Mouse (Mus musculus) limb, embryonic 13.5 days (tissue): ENCODE results near the gene Gm36245. TPM values are rescaled to one million over a fixed set of nuclear protein-coding genes. Genes with fewer than 3 reads are reported as not detected.

Experiments used
- ATAC-seq: fragments of 200-750 bp; cut with Nextera tagmentation; 2 replicates; pipeline ENCODE4 v1.8.0; 2017; ENCODE audit warnings: low read depth, moderate number of reproducible peaks, moderate TSS enrichment; ENCODE audit not compliant: low FRiP score
- H3K27ac ChIP-seq: fragments of 300-500 bp; sonication (generic); 2 replicates; pipeline ENCODE4 v1.5.1; 2015; ENCODE audit warnings: inconsistent platforms, mild to moderate bottlenecking, moderate library complexity
- H3K27me3 ChIP-seq: fragments of 300-500 bp; sonication (generic); 2 replicates; pipeline ENCODE4 v1.6.1; 2015; ENCODE audit warnings: mild to moderate bottlenecking, inconsistent platforms
- H3K36me3 ChIP-seq: fragments of 300-500 bp; sonication (generic); 2 replicates; pipeline ENCODE4 v1.6.1; 2015; ENCODE audit warnings: inconsistent platforms, mild to moderate bottlenecking, moderate library complexity
- H3K4me1 ChIP-seq: fragments of 300-500 bp; sonication (generic); 2 replicates; pipeline ENCODE4 v1.6.1; 2015; ENCODE audit warnings: inconsistent platforms
- H3K4me2 ChIP-seq: fragments of 300-500 bp; sonication (generic); replicated peaks from 2 replicates; pipeline ENCODE4 v1.6.1; 2015; ENCODE audit warnings: inconsistent platforms, mild to moderate bottlenecking, moderate library complexity
- H3K4me3 ChIP-seq: fragments of 300-500 bp; sonication (generic); 2 replicates; pipeline ENCODE4 v1.5.1; 2015; ENCODE audit warnings: moderate library complexity, mild to moderate bottlenecking, inconsistent platforms
- H3K9ac ChIP-seq: fragments of 300-500 bp; sonication (generic); 2 replicates; pipeline ENCODE4 v1.6.1; 2015; ENCODE audit warnings: mild to moderate bottlenecking, inconsistent platforms
- H3K9me3 ChIP-seq: fragments of 300-500 bp; sonication (generic); 2 replicates; pipeline ENCODE4 v1.6.1; 2016; ENCODE audit warnings: inconsistent platforms
- whole genome bisulfite sequencing: fragments of 180-500 bp; shearing (Covaris S2); methylation state at CpG from one replicate; pipeline ENCODE4 v1.1.7; 2015; 5-methylcytosine and 5-hydroxymethylcytosine counted together
- polyA plus RNA-seq: library from polyadenylated mRNA; unstranded; fragments of >200 nt; fragmentation: Nextera tagmentation; extraction: Ambion mirVana; gene quantifications from 2 replicates; pipeline ENCODE4 v1.2.1, GENCODE M21; 2015

The Gm36245 gene
- polyA plus RNA-seq, result not detected in 2 replicates

GRCm38 (mm10) chr15:77598958-77599357 lies at the start of gene Gm36245:
Gene Gm36245, plus strand, starts transcription at chr15:77599258.
- H3K9me3 ChIP-seq, result no peaks in the 10 kb centered on the region
- ATAC-seq, result no peak
- no peaks in the 10 kb centered on the region for H3K4me1 ChIP-seq
- no peak within 1 kb of the TSS for H3K4me3 ChIP-seq
- no peak within 1 kb of the TSS for H3K27ac ChIP-seq
- no peaks in the 10 kb centered on the region for H3K27me3 ChIP-seq
- 56% methylated on average over 1 of the region's 1 CpGs for WGBS
- H3K4me2 ChIP-seq, result no peak within 1 kb of the TSS
- no peak within 1 kb of the TSS for H3K9ac ChIP-seq
- H3K36me3 ChIP-seq, result no peaks in the 10 kb centered on the region

- no peak for ATAC-seq
- Histone ChIP-seq H3K9me3 (no peaks in the 10 kb centered on the region), H3K36me3 (no peaks in the 10 kb centered on the region), H3K9ac (no peak within 1 kb of the TSS), H3K4me2 (no peak within 1 kb of the TSS), H3K27me3 (no peaks in the 10 kb centered on the region), H3K27ac (no peak within 1 kb of the TSS), H3K4me3 (no peak within 1 kb of the TSS), H3K4me1 (no peaks in the 10 kb centered on the region)
Observed at GRCm38 (mm10) chr15:77561792-77562191, 37.3 kb upstream of the Gm36245 start, which contains the start of gene 1700025B11Rik. Gene 1700025B11Rik, minus strand, starts transcription at chr15:77561892.

GRCm38 (mm10) chr15:77563219-77563618 lies 35.8 kb upstream of the Gm36245 start:
- Histone ChIP-seq H3K9ac (no peak overlapping the region), H3K36me3 (no peaks in the 10 kb centered on the region), H3K27me3 (no peaks in the 10 kb centered on the region), H3K4me3 (no peak overlapping the region), H3K9me3 (no peaks in the 10 kb centered on the region), H3K4me2 (no peak overlapping the region), H3K27ac (no peak overlapping the region), H3K4me1 (no peaks in the 10 kb centered on the region)
- ATAC-seq, result no peak

GRCm38 (mm10) chr15:77578801-77579200 lies 20.3 kb upstream of the Gm36245 start:
- no peaks in the 10 kb centered on the region for H3K4me1 ChIP-seq
- no peak for ATAC-seq
- 89% methylated on average over 2 of the region's 2 CpGs for WGBS

GRCm38 (mm10) chr15:77579311-77579710 lies 19.7 kb upstream of the Gm36245 start:
- ATAC-seq, result no peak
- Histone ChIP-seq H3K4me2 (no peak overlapping the region), H3K27me3 (no peaks in the 10 kb centered on the region), H3K9me3 (peaks cover 9% of the 10 kb centered on the region; the same call in 1 of the 2 replicates), H3K36me3 (no peaks in the 10 kb centered on the region), H3K9ac (no peak overlapping the region), H3K4me3 (no peak overlapping the region), H3K27ac (no peak overlapping the region), H3K4me1 (no peaks in the 10 kb centered on the region)
- WGBS, result 92% methylated on average over 4 of the region's 4 CpGs

More at GRCm38 (mm10) chr15:77578801-77579200, 20.3 kb upstream of the Gm36245 start:
- Histone ChIP-seq H3K4me2 (no peak overlapping the region), H3K27me3 (no peaks in the 10 kb centered on the region), H3K36me3 (no peaks in the 10 kb centered on the region), H3K27ac (no peak overlapping the region), H3K4me3 (no peak overlapping the region), H3K9me3 (peaks cover 6% of the 10 kb centered on the region; the same call in 1 of the 2 replicates), H3K9ac (no peak overlapping the region)

DNA sequence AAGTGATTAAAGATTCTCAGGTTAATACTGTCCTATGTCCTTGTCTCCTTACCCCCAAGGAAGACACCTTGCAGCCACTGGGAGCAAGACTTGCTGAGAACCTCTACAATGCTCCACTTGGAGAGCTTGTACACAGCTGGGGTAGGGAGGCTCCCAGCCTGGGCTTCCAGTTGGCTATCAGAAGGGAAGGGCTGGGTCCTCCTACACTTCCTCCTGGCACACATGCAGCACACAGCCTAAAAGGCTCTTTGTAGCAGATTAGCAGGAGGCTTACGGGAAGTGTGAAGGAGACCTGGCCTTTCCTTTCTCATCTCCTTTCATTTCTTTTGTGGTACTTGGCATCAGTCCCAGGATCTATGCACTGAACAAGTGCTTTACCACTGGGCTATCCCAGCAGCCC lies 17.4 kb upstream of the Gm36245 start:
- Histone ChIP-seq H3K27ac (no peak overlapping the region), H3K36me3 (no peaks in the 10 kb centered on the region), H3K9ac (no peak overlapping the region), H3K4me1 (no peaks in the 10 kb centered on the region), H3K9me3 (peaks cover 9% of the 10 kb centered on the region; the same call in 1 of the 2 replicates), H3K27me3 (no peaks in the 10 kb centered on the region), H3K4me3 (no peak overlapping the region), H3K4me2 (no peak overlapping the region)
- 57% methylated on average over 1 of the region's 1 CpGs for WGBS
- no peak for ATAC-seq

DNA sequence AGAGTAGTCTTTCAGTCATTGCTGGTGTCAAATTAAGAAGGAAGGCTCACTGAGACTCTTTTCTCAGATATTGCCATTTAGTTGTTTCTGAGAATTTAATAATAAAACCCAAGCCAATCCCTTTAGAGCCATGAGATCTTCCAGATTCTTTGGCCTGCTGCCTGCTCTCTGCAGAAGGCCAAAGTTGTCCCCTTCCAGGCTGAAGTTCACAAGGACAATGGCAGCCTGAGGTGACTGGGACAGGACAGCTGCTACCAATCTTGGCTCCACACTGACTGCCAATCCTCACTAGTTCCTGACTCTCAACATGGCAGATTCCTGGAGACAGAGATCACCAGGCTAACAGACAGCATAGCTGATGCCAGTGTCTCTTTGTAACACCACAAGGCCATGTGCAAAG lies 12.0 kb upstream of the Gm36245 start:
- no peak overlapping the region for H3K27ac ChIP-seq
- no peak overlapping the region for H3K9ac ChIP-seq
- no peak overlapping the region for H3K4me2 ChIP-seq
- ATAC-seq, result no peak
- H3K4me1 ChIP-seq, result no peaks in the 10 kb centered on the region
- peaks cover 9% of the 10 kb centered on the region; the same call in 1 of the 2 replicates for H3K9me3 ChIP-seq
- H3K27me3 ChIP-seq, result no peaks in the 10 kb centered on the region
- H3K36me3 ChIP-seq, result no peaks in the 10 kb centered on the region
- H3K4me3 ChIP-seq, result no peak overlapping the region

- Histone ChIP-seq H3K9ac (no peak overlapping the region), H3K9me3 (peaks cover under 1% of the 10 kb centered on the region; the same call in 1 of the 2 replicates), H3K4me3 (no peak overlapping the region), H3K36me3 (no peaks in the 10 kb centered on the region), H3K27ac (no peak overlapping the region), H3K4me1 (no peaks in the 10 kb centered on the region), H3K27me3 (no peaks in the 10 kb centered on the region), H3K4me2 (no peak overlapping the region)
- ATAC-seq, result no peak
Observed at GRCm38 (mm10) chr15:77588981-77589380, 10.1 kb upstream of the Gm36245 start.

- 79% methylated on average over 2 of the region's 2 CpGs for WGBS
- Histone ChIP-seq H3K4me1 (no peaks in the 10 kb centered on the region), H3K27ac (no peak overlapping the region), H3K9ac (no peak overlapping the region), H3K36me3 (no peaks in the 10 kb centered on the region), H3K4me2 (no peak overlapping the region), H3K4me3 (no peak overlapping the region), H3K27me3 (no peaks in the 10 kb centered on the region), H3K9me3 (no peaks in the 10 kb centered on the region)
- ATAC-seq, result no peak
Observed at GRCm38 (mm10) chr15:77590881-77591280, 8.2 kb upstream of the Gm36245 start.

DNA sequence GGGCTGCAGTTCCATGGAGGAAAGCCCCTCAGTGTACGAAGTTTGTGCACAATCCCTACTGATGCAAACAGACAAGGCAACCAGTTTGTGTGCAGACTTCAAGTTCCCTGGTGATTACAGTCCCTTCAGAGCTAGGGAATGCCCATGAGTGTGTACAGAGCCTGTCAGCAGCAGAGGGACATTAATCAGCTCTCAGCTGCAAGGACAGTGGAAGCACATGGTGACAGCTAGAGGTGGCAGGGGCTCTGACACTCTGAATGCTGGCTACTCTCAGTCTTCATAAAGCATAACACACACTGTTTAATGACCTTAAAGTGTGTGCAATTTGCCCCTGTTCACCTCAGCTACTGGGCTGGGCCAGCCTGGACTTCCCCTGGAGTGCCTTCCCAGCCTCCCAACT lies 5.5 kb upstream of the Gm36245 start:
- Histone ChIP-seq H3K27me3 (no peaks in the 10 kb centered on the region), H3K27ac (no peak overlapping the region), H3K4me3 (no peak overlapping the region), H3K9ac (no peak overlapping the region), H3K36me3 (no peaks in the 10 kb centered on the region), H3K4me2 (no peak overlapping the region), H3K4me1 (no peaks in the 10 kb centered on the region), H3K9me3 (no peaks in the 10 kb centered on the region)
- no peak for ATAC-seq
- WGBS, result 71% methylated on average over 1 of the region's 1 CpGs

DNA sequence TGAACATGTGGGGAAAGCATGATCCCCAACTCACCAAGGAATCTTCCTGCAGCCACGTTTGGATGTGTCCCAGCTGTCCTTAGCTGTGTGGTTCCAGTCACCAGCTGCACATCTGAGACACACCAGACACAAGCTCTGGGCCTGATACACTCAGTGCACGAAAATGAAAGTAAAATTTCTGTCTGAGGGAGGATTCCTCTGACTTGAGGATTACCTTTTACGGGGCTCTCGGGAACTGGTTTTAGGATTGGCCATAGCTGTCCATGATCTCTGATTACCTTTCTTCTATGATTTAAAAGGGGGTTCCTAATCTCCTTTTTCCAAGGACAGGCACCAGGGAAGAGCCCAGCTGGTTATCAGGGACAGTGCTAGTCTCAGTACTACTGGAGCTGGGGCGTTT lies 3.1 kb upstream of the Gm36245 start, which contains the start of gene Apol10b:
Gene Apol10b (minus strand): TSS at position 165 of the 400 bp plus-strand sequence.
- H3K9me3 ChIP-seq, result no peaks in the 10 kb centered on the region
- H3K4me1 ChIP-seq, result no peaks in the 10 kb centered on the region
- ATAC-seq, result no peak
- H3K27me3 ChIP-seq, result no peaks in the 10 kb centered on the region
- no peak within 1 kb of the TSS for H3K27ac ChIP-seq
- H3K9ac ChIP-seq, result no peak within 1 kb of the TSS
- no peak within 1 kb of the TSS for H3K4me3 ChIP-seq
- H3K4me2 ChIP-seq, result no peak within 1 kb of the TSS
- WGBS, result 51% methylated on average over 5 of the region's 5 CpGs
- H3K36me3 ChIP-seq, result no peaks in the 10 kb centered on the region

GRCm38 (mm10) chr15:77598429-77598828 lies 629 bp upstream of the Gm36245 start:
- no peaks in the 10 kb centered on the region for H3K27me3 ChIP-seq
- ATAC-seq, result no peak
- H3K27ac ChIP-seq, result no peak overlapping the region
- no peak overlapping the region for H3K4me3 ChIP-seq
- WGBS, result 56% methylated on average over 3 of the region's 3 CpGs
- no peak overlapping the region for H3K9ac ChIP-seq
- H3K4me1 ChIP-seq, result no peaks in the 10 kb centered on the region
- H3K9me3 ChIP-seq, result no peaks in the 10 kb centered on the region
- H3K4me2 ChIP-seq, result no peak overlapping the region
- H3K36me3 ChIP-seq, result no peaks in the 10 kb centered on the region

GRCm38 (mm10) chr15:77606069-77606468 lies 7.0 kb downstream of the Gm36245 start:
- Histone ChIP-seq H3K27ac (no peak overlapping the region), H3K27me3 (no peaks in the 10 kb centered on the region), H3K4me3 (no peak overlapping the region), H3K4me2 (no peak overlapping the region), H3K36me3 (no peaks in the 10 kb centered on the region), H3K9ac (no peak overlapping the region), H3K9me3 (no peaks in the 10 kb centered on the region), H3K4me1 (no peaks in the 10 kb centered on the region)
- no peak for ATAC-seq
- 84% methylated on average over 3 of the region's 3 CpGs for WGBS
